Mouse (Mus musculus): ENCODE data around the gene Gm1113. TPM values are rescaled to one million over a fixed set of nuclear protein-coding genes. Genes with fewer than 3 reads are reported as not detected.

Gene Gm1113
- total and polyA plus RNA-seq, 3 experiments: not detected

GRCm38 (mm10) chr9:35459594-35459993 lies 58.5 kb downstream of the Gm1113 start:
- Histone ChIP-seq H3K9me3 (replicated peaks) (no peaks in the 10 kb centered on the region), H3K4me1 (ENCODE audit: insufficient read depth, low read depth, low read length) (no peaks in the 10 kb centered on the region), H3K36me3 (replicated peaks) (no peaks in the 10 kb centered on the region), H3K4me3 (ENCODE audit: low read depth, low read length) (no peak overlapping the region), H3K27me3 (ENCODE audit: insufficient read depth, low read length) (no peaks in the 10 kb centered on the region; the same call in 1 of the 2 replicates)
- no peak for DNase-seq (ENCODE audit: low spot score)
- ATAC-seq (ENCODE audit: extremely low read depth, insufficient number of reproducible peaks, low FRiP score, poor library complexity, severe bottlenecking): no peak
- no peak for TF ChIP-seq GATA2 (IDR thresholded peaks at IDR 0.05; ENCODE audit: borderline replicate concordance, low read depth, low read length)
- no peak for TF ChIP-seq GATA1 (IDR thresholded peaks at IDR 0.05; ENCODE audit: borderline replicate concordance, low read length)
- no peak for TF ChIP-seq POLR2AphosphoS5 (IDR thresholded peaks at IDR 0.05; ENCODE audit: insufficient replicate concordance, low read depth, low read length)

Other genes starting within 250 kb of the Gm1113 start
- gene Cdon, start 97.1 kb downstream of the Gm1113 start, total RNA-seq (2014; fragmentation: Nextera tagmentation): 0.19 TPM in 1 of 2 replicates, not detected in the other
- 0.52 and 0.93 TPM in 2 replicates for gene Cdon, start 97.1 kb downstream of the Gm1113 start, total RNA-seq (2017)
- 0.01 and 0.03 TPM in 2 replicates for gene Cdon, start 97.1 kb downstream of the Gm1113 start, polyA plus RNA-seq (2012)
- gene Ddx25, start 40.3 kb upstream of the Gm1113 start, total RNA-seq (2014; fragmentation: Nextera tagmentation): not detected in 2 replicates
- gene Ddx25, start 40.3 kb upstream of the Gm1113 start, total RNA-seq (2017): 0.27 and 0.35 TPM in 2 replicates
- 0.01 TPM in 1 of 2 replicates, not detected in the other for gene Ddx25, start 40.3 kb upstream of the Gm1113 start, polyA plus RNA-seq (2012)
- gene Pus3, start 40.3 kb upstream of the Gm1113 start, total RNA-seq (2014; fragmentation: Nextera tagmentation): 57.3 and 59.2 TPM in 2 replicates
- gene Pus3, start 40.3 kb upstream of the Gm1113 start, total RNA-seq (2017): 45.4 and 52.1 TPM in 2 replicates
- 0.95 and 1.6 TPM in 2 replicates for gene Pus3, start 40.3 kb upstream of the Gm1113 start, polyA plus RNA-seq (2012)
- gene Pate2, start 52.0 kb upstream of the Gm1113 start, total RNA-seq (2014; fragmentation: Nextera tagmentation): 0.75 and 1.4 TPM in 2 replicates
- 0.44 and 0.46 TPM in 2 replicates for gene Pate2, start 52.0 kb upstream of the Gm1113 start, total RNA-seq (2017)
- 0.21 and 0.51 TPM in 2 replicates for gene Pate2, start 52.0 kb upstream of the Gm1113 start, polyA plus RNA-seq (2012)
- 17.2 and 27.7 TPM in 2 replicates for gene Hyls1, start 52.1 kb upstream of the Gm1113 start, total RNA-seq (2014; fragmentation: Nextera tagmentation)
- gene Hyls1, start 52.1 kb upstream of the Gm1113 start, total RNA-seq (2017): 18.6 and 18.9 TPM in 2 replicates
- 2.5 and 2.7 TPM in 2 replicates for gene Hyls1, start 52.1 kb upstream of the Gm1113 start, polyA plus RNA-seq (2012)
- gene Pate4, start 93.7 kb upstream of the Gm1113 start, total RNA-seq (2014; fragmentation: Nextera tagmentation): not detected in 2 replicates
- gene Pate4, start 93.7 kb upstream of the Gm1113 start, total RNA-seq (2017): not detected in 2 replicates
- not detected in 2 replicates for gene Pate4, start 93.7 kb upstream of the Gm1113 start, polyA plus RNA-seq (2012)
- gene Pate3, start 129.9 kb upstream of the Gm1113 start, total RNA-seq (2014; fragmentation: Nextera tagmentation): not detected in 2 replicates
- gene Pate3, start 129.9 kb upstream of the Gm1113 start, total RNA-seq (2017): 0.17 TPM in 1 of 2 replicates, not detected in the other
- not detected in 2 replicates for gene Pate3, start 129.9 kb upstream of the Gm1113 start, polyA plus RNA-seq (2012)
- gene Pate1, start 169.1 kb upstream of the Gm1113 start, total RNA-seq (2014; fragmentation: Nextera tagmentation): not detected in 2 replicates
- 0.05 and 0.12 TPM in 2 replicates for gene Pate1, start 169.1 kb upstream of the Gm1113 start, total RNA-seq (2017)
- gene Pate1, start 169.1 kb upstream of the Gm1113 start, polyA plus RNA-seq (2012): not detected in 2 replicates
- gene Gm17677, start 222.8 kb upstream of the Gm1113 start, total RNA-seq (2014; fragmentation: Nextera tagmentation): not detected in 2 replicates
- gene Gm17677, start 222.8 kb upstream of the Gm1113 start, total RNA-seq (2017): not detected in 2 replicates
- gene Gm17677, start 222.8 kb upstream of the Gm1113 start, polyA plus RNA-seq (2012): not detected in 2 replicates